Mouse (Mus musculus) hindbrain, postnatal 0 days (tissue): ENCODE results near the gene Spaca3. TPM values are rescaled to one million over a fixed set of nuclear protein-coding genes. Genes with fewer than 3 reads are reported as not detected.

Experiments used
- ATAC-seq: fragments of 200-750 bp; cut with Nextera tagmentation; 2 replicates; pipeline ENCODE4 v1.8.0; 2017; ENCODE audit warnings: mild to moderate bottlenecking, moderate TSS enrichment, moderate library complexity
- DNase-seq: peaks from one replicate; pipeline ENCODE4 v3.0.0-alpha.2; 2015; ENCODE audit warnings: low spot score
- H3K27ac ChIP-seq: fragments of 300-500 bp; sonication (generic); 2 replicates; pipeline ENCODE4 v1.5.1; 2014; ENCODE audit warnings: mild to moderate bottlenecking
- H3K27me3 ChIP-seq: fragments of 300-500 bp; sonication (generic); 2 replicates; pipeline ENCODE4 v1.6.1; 2014; ENCODE audit warnings: low read length, mixed read lengths; ENCODE audit not compliant: insufficient read depth
- H3K36me3 ChIP-seq: fragments of 300-500 bp; sonication (generic); 2 replicates; pipeline ENCODE4 v1.6.1; 2014; ENCODE audit warnings: low read length, mixed read lengths; ENCODE audit not compliant: insufficient read depth
- H3K4me1 ChIP-seq: fragments of 300-500 bp; sonication (generic); 2 replicates; pipeline ENCODE4 v1.6.1; 2014; ENCODE audit warnings: antibody characterized with exemption, low read length, mixed read lengths; ENCODE audit not compliant: insufficient read depth
- H3K4me2 ChIP-seq: fragments of 300-500 bp; sonication (generic); 2 replicates; pipeline ENCODE4 v1.6.1; 2014; ENCODE audit warnings: low read depth, mild to moderate bottlenecking, low read length, moderate library complexity, mixed read lengths
- H3K4me3 ChIP-seq: fragments of 300-500 bp; sonication (generic); 2 replicates; pipeline ENCODE4 v1.5.1; 2014; ENCODE audit warnings: low read length
- H3K9ac ChIP-seq: fragments of 300-500 bp; sonication (generic); replicated peaks from 2 replicates; pipeline ENCODE4 v1.6.1; 2014; ENCODE audit warnings: mild to moderate bottlenecking, low read length, moderate library complexity, mixed read lengths
- H3K9me3 ChIP-seq: fragments of 300-500 bp; sonication (generic); 2 replicates; pipeline ENCODE4 v1.6.1; 2016; ENCODE audit warnings: low read length, mixed read lengths
- CTCF ChIP-seq: IDR thresholded peaks from 2 replicates; pipeline ENCODE4 v1.5.1; 2016; ENCODE audit warnings: antibody characterized with exemption, control low read depth, low read depth
- WGBS: fragments of 180-500 bp; shearing (Covaris S2); extraction: QIAGEN DNeasy Blood & Tissue Kit; methylation state at CpG from one replicate; pipeline ENCODE4 v1.1.7; 2014; 5-methylcytosine and 5-hydroxymethylcytosine counted together
- polyA plus RNA-seq: library from polyadenylated mRNA; unstranded; fragments of >200 nt; fragmentation: Nextera tagmentation; extraction: Ambion mirVana; gene quantifications from 2 replicates; pipeline ENCODE4 v1.2.1, GENCODE M21; 2015
- total RNA-seq: library from RNA; depleted of rRNA; stranded (reverse); fragments of >200 nt; gene quantifications from 2 replicates; pipeline ENCODE4 v1.2.3, GENCODE M21; 2014

Spaca3 gene
- total and polyA plus RNA-seq, 2 experiments from 2014 or later = not detected

GRCm38 (mm10) chr11:80843435-80843834 lies 14.7 kb upstream of the Spaca3 start:
- no peak overlapping the region for H3K9ac ChIP-seq
- H3K27me3 ChIP-seq = no peaks in the 10 kb centered on the region
- H3K36me3 ChIP-seq = no peaks in the 10 kb centered on the region
- H3K9me3 ChIP-seq = no peaks in the 10 kb centered on the region
- no peak overlapping the region for H3K27ac ChIP-seq
- no peak for TF ChIP-seq CTCF
- 85% methylated on average over 2 of the region's 2 CpGs for WGBS
- no peak for ATAC-seq
- no peak overlapping the region for H3K4me2 ChIP-seq
- H3K4me1 ChIP-seq = no peaks in the 10 kb centered on the region
- H3K4me3 ChIP-seq = no peak overlapping the region
- no peak for DNase-seq

- no peak for DNase-seq
- WGBS = 53% methylated on average over 7 of the region's 7 CpGs
- no peak for TF ChIP-seq CTCF
- no peak overlapping the region for H3K4me3 ChIP-seq
- H3K9ac ChIP-seq = no peak overlapping the region
- no peak overlapping the region for H3K27ac ChIP-seq
- H3K4me1 ChIP-seq = no peaks in the 10 kb centered on the region
- no peaks in the 10 kb centered on the region for H3K36me3 ChIP-seq
- H3K9me3 ChIP-seq = no peaks in the 10 kb centered on the region
- ATAC-seq = no peak
- H3K4me2 ChIP-seq = no peak overlapping the region
- H3K27me3 ChIP-seq = no peaks in the 10 kb centered on the region
Measured at GRCm38 (mm10) chr11:80845486-80845885, 12.7 kb upstream of the Spaca3 start.

GRCm38 (mm10) chr11:80846115-80846514 lies 12.1 kb upstream of the Spaca3 start:
- DNase-seq (no peak), ATAC-seq (no peak)
- Histone ChIP-seq H3K9me3 (no peaks in the 10 kb centered on the region), H3K27ac (no peak overlapping the region), H3K27me3 (no peaks in the 10 kb centered on the region), H3K4me2 (no peak overlapping the region), H3K4me1 (no peaks in the 10 kb centered on the region), H3K36me3 (no peaks in the 10 kb centered on the region), H3K4me3 (no peak overlapping the region), H3K9ac (no peak overlapping the region)
- 53% methylated on average over 3 of the region's 3 CpGs for WGBS
- TF ChIP-seq CTCF = no peak

GRCm38 (mm10) chr11:80848131-80848530 lies 10.0 kb upstream of the Spaca3 start:
- no peak for DNase-seq
- WGBS = 46% methylated on average over 5 of the region's 5 CpGs
- Histone ChIP-seq H3K36me3 (no peaks in the 10 kb centered on the region), H3K27ac (no peak overlapping the region), H3K9ac (no peak overlapping the region), H3K9me3 (no peaks in the 10 kb centered on the region), H3K4me1 (no peaks in the 10 kb centered on the region), H3K27me3 (no peaks in the 10 kb centered on the region), H3K4me3 (no peak overlapping the region), H3K4me2 (no peak overlapping the region)
- no peak for TF ChIP-seq CTCF
- no peak for ATAC-seq

- Histone ChIP-seq H3K9ac (no peak overlapping the region), H3K9me3 (no peaks in the 10 kb centered on the region), H3K4me1 (no peaks in the 10 kb centered on the region), H3K27ac (no peak overlapping the region), H3K36me3 (no peaks in the 10 kb centered on the region), H3K4me2 (no peak overlapping the region), H3K4me3 (no peak overlapping the region), H3K27me3 (no peaks in the 10 kb centered on the region)
- peak; percentile 39 for TF ChIP-seq CTCF
- 50% methylated on average over 5 of the region's 5 CpGs for WGBS
- DNase-seq (no peak), ATAC-seq (no peak)
Measured at GRCm38 (mm10) chr11:80851859-80852258, 6.3 kb upstream of the Spaca3 start.

GRCm38 (mm10) chr11:80853014-80853413 lies 5.2 kb upstream of the Spaca3 start:
- TF ChIP-seq CTCF = no peak
- no peak overlapping the region for H3K4me2 ChIP-seq
- no peaks in the 10 kb centered on the region for H3K27me3 ChIP-seq
- no peak overlapping the region for H3K9ac ChIP-seq
- H3K4me1 ChIP-seq = no peaks in the 10 kb centered on the region
- DNase-seq (peak; percentile 68), ATAC-seq (0 out of 2 replicates have a peak, but pooled peaks have one; percentile 10)
- WGBS = 34% methylated on average over 3 of the region's 3 CpGs
- no peak overlapping the region for H3K4me3 ChIP-seq
- no peaks in the 10 kb centered on the region for H3K9me3 ChIP-seq
- H3K27ac ChIP-seq = no peak overlapping the region
- no peaks in the 10 kb centered on the region for H3K36me3 ChIP-seq

GRCm38 (mm10) chr11:80854430-80854829 lies 3.7 kb upstream of the Spaca3 start:
- H3K4me3 ChIP-seq = no peak overlapping the region
- H3K36me3 ChIP-seq = no peaks in the 10 kb centered on the region
- H3K9me3 ChIP-seq = no peaks in the 10 kb centered on the region
- ATAC-seq (no peak), DNase-seq (no peak)
- H3K9ac ChIP-seq = no peak overlapping the region
- TF ChIP-seq CTCF = no peak
- H3K27ac ChIP-seq = no peak overlapping the region
- 90% methylated on average over 11 of the region's 11 CpGs for WGBS
- H3K27me3 ChIP-seq = no peaks in the 10 kb centered on the region
- H3K4me2 ChIP-seq = no peak overlapping the region
- H3K4me1 ChIP-seq = no peaks in the 10 kb centered on the region
